Mouse (Mus musculus): Measurements from ENCODE around the gene Rnf180. TPM values are rescaled to one million over a fixed set of nuclear protein-coding genes. Genes with fewer than 3 reads are reported as not detected.

Rnf180 gene
- polyA plus RNA-seq, 1 experiment from 2014 or later = 7.0 TPM

- no peak within 1 kb of the TSS for H3K27ac ChIP-seq (ENCODE audit: low read depth, low read length)
- H3K9me3 ChIP-seq (ENCODE audit: control insufficient read depth, low read length) = no peaks in the 10 kb centered on the region
- DNase-seq (ENCODE audit: low spot score) = no peak
- no peak for ATAC-seq (ENCODE audit: insufficient read depth, low FRiP score, low TSS enrichment)
- no peaks in the 10 kb centered on the region for H3K27me3 ChIP-seq (ENCODE audit: control insufficient read depth, insufficient read depth, low read length)
- no peak within 1 kb of the TSS for H3K4me3 ChIP-seq (ENCODE audit: low read depth, low read length)
- no peaks in the 10 kb centered on the region for H3K36me3 ChIP-seq (ENCODE audit: control insufficient read depth, insufficient read depth, low read length)
- 94% methylated on average over 10 of the region's 10 CpGs for WGBS
- no peaks in the 10 kb centered on the region for H3K4me1 ChIP-seq (ENCODE audit: control insufficient read depth, insufficient read depth, low read length)
- H3K9ac ChIP-seq (ENCODE audit: low read length) = no peak within 1 kb of the TSS
- no peak within 1 kb of the TSS for H3K4me2 ChIP-seq (ENCODE audit: low read depth)
Measured at GRCm38 (mm10) chr13:105081862-105082261, 212.8 kb downstream of the Rnf180 start, which contains the start of gene 4933425L06Rik. TSS of gene 4933425L06Rik (plus strand) at chr13:105082122.

Other genes with a start within 250 kb of the Rnf180 start
- gene Rgs7bp, start 239.9 kb downstream of the Rnf180 start, polyA plus RNA-seq (2014; fragmentation: Nextera tagmentation; extraction: Ambion mirVana) = 1.7 and 2.3 TPM in 2 replicates
- gene 4933425L06Rik, start 212.7 kb downstream of the Rnf180 start, polyA plus RNA-seq (2014; fragmentation: Nextera tagmentation; extraction: Ambion mirVana) = not detected in 2 replicates
- gene Htr1a, start 148.8 kb upstream of the Rnf180 start, polyA plus RNA-seq (2014; fragmentation: Nextera tagmentation; extraction: Ambion mirVana) = 0.19 and 0.28 TPM in 2 replicates